Mouse (Mus musculus) kidney, embryonic 15.5 days (tissue): ENCODE data around the gene Tap1. TPM values are rescaled to one million over a fixed set of nuclear protein-coding genes. Genes with fewer than 3 reads are reported as not detected.
A peak's percentile ranks its signal among the peaks of the same experiment; 100 is the strongest.
"Not testable (repeated sequence)": the region's sequence is repeated elsewhere in the genome, so short reads cannot be mapped to it uniquely, and the experiment has no call there.

ENCODE experiments used
- ATAC-seq: fragments of 200-750 bp; cut with Nextera tagmentation; replicated peaks from 2 replicates; pipeline ENCODE4 v1.8.0; 2017; ENCODE audit warnings: moderate TSS enrichment; ENCODE audit not compliant: low FRiP score
- H3K27ac ChIP-seq: fragments of 300-500 bp; sonication (generic); 2 replicates; pipeline ENCODE4 v1.5.1; 2015; ENCODE audit warnings: mild to moderate bottlenecking, inconsistent platforms
- H3K27me3 ChIP-seq: fragments of 300-500 bp; sonication (generic); 2 replicates; pipeline ENCODE4 v1.6.1; 2015; ENCODE audit warnings: inconsistent platforms
- H3K36me3 ChIP-seq: fragments of 300-500 bp; sonication (generic); 2 replicates; pipeline ENCODE4 v1.6.1; 2015; ENCODE audit warnings: inconsistent platforms
- H3K4me1 ChIP-seq: fragments of 300-500 bp; sonication (generic); 2 replicates; pipeline ENCODE4 v1.6.1; 2015; ENCODE audit warnings: inconsistent platforms
- H3K4me2 ChIP-seq: fragments of 300-500 bp; sonication (generic); 2 replicates; pipeline ENCODE4 v1.6.1; 2015; ENCODE audit warnings: moderate library complexity, mild to moderate bottlenecking, inconsistent platforms
- H3K4me3 ChIP-seq: fragments of 300-500 bp; sonication (generic); replicated peaks from 2 replicates; pipeline ENCODE4 v1.5.1; 2015; ENCODE audit warnings: mild to moderate bottlenecking, inconsistent platforms
- H3K9ac ChIP-seq: fragments of 300-500 bp; sonication (generic); 2 replicates; pipeline ENCODE4 v1.6.1; 2015; ENCODE audit warnings: mild to moderate bottlenecking, inconsistent platforms
- H3K9me3 ChIP-seq: fragments of 300-500 bp; sonication (generic); replicated peaks from 2 replicates; pipeline ENCODE4 v1.6.1; 2016; ENCODE audit warnings: inconsistent platforms
- WGBS: fragments of 180-500 bp; shearing (Covaris S2); methylation state at CpG from one replicate; pipeline ENCODE4 v1.1.7; 2015; ENCODE audit warnings: mixed read lengths; 5-methylcytosine and 5-hydroxymethylcytosine counted together
- polyA plus RNA-seq: library from polyadenylated mRNA; unstranded; fragments of >200 nt; fragmentation: Nextera tagmentation; extraction: Ambion mirVana; gene quantifications from 2 replicates; pipeline ENCODE4 v1.2.1, GENCODE M21; 2015

Gene Tap1
- polyA plus RNA-seq, 1 experiment from 2014 or later: 3.5 TPM

- H3K27me3 ChIP-seq: peaks cover 83% of the 10 kb centered on the region
These were observed 20.5 kb downstream of the Tap1 start for GRCm38 (mm10) chr17:34207866-34208265.

GRCm38 (mm10) chr17:34208421-34208820 is 21.1 kb downstream of the Tap1 start:
- Histone ChIP-seq H3K27me3 (peaks cover 83% of the 10 kb centered on the region), H3K9ac (no peak overlapping the region), H3K4me1 (peaks cover 16% of the 10 kb centered on the region), H3K36me3 (no peaks in the 10 kb centered on the region), H3K4me2 (no peak overlapping the region), H3K4me3 (no peak overlapping the region), H3K9me3 (no peaks in the 10 kb centered on the region), H3K27ac (no peak overlapping the region)
- no peak for ATAC-seq
- 24% methylated on average over 8 of the region's 10 CpGs for WGBS

More at GRCm38 (mm10) chr17:34207866-34208265, 20.5 kb downstream of the Tap1 start:
- H3K4me1 ChIP-seq: peaks cover 16% of the 10 kb centered on the region
- 94% methylated on average over 9 of the region's 9 CpGs for WGBS
- H3K4me2 ChIP-seq: no peak overlapping the region
- no peak for ATAC-seq
- H3K9me3 ChIP-seq: no peaks in the 10 kb centered on the region
- no peak overlapping the region for H3K4me3 ChIP-seq
- no peak overlapping the region for H3K27ac ChIP-seq
- H3K9ac ChIP-seq: no peak overlapping the region
- no peaks in the 10 kb centered on the region for H3K36me3 ChIP-seq

- H3K4me2 ChIP-seq: no peak overlapping the region
- peaks cover 91% of the 10 kb centered on the region for H3K27me3 ChIP-seq
- H3K36me3 ChIP-seq: no peaks in the 10 kb centered on the region
- no peak overlapping the region for H3K9ac ChIP-seq
- H3K9me3 ChIP-seq: no peaks in the 10 kb centered on the region
- ATAC-seq: no peak
- peaks cover 20% of the 10 kb centered on the region for H3K4me1 ChIP-seq
- WGBS: 54% methylated on average over 3 of the region's 3 CpGs
- H3K4me3 ChIP-seq: no peak overlapping the region
- H3K27ac ChIP-seq: no peak overlapping the region
These were observed 22.3 kb downstream of the Tap1 start for GRCm38 (mm10) chr17:34209680-34210079.

GRCm38 (mm10) chr17:34210599-34210998 is 23.2 kb downstream of the Tap1 start:
- Histone ChIP-seq H3K27me3 (peaks cover 88% of the 10 kb centered on the region), H3K36me3 (no peaks in the 10 kb centered on the region), H3K9me3 (no peaks in the 10 kb centered on the region), H3K27ac (no peak overlapping the region), H3K9ac (no peak overlapping the region), H3K4me3 (no peak overlapping the region), H3K4me1 (peaks cover 12% of the 10 kb centered on the region; the same call in 1 of the 2 replicates), H3K4me2 (no peak overlapping the region)
- WGBS: 72% methylated on average over 3 of the region's 3 CpGs
- no peak for ATAC-seq

GRCm38 (mm10) chr17:34211746-34212365 is 24.5 kb downstream of the Tap1 start:
- Histone ChIP-seq H3K27me3 (peaks cover 84% of the 10 kb centered on the region), H3K4me3 (no peak overlapping the region), H3K9ac (no peak overlapping the region), H3K9me3 (no peaks in the 10 kb centered on the region), H3K27ac (no peak overlapping the region), H3K4me1 (0 out of 2 replicates have a peak, but pooled peaks cover 10% of the 10 kb centered on the region), H3K4me2 (no peak overlapping the region), H3K36me3 (no peaks in the 10 kb centered on the region)
- no peak for ATAC-seq
- 20% methylated on average over 23 of the region's 23 CpGs for WGBS

- 42% methylated on average over 21 of the region's 21 CpGs for WGBS
- H3K36me3 ChIP-seq: no peaks in the 10 kb centered on the region
- 0 out of 2 replicates have a peak, but pooled peaks cover 10% of the 10 kb centered on the region for H3K4me1 ChIP-seq
- peaks cover 73% of the 10 kb centered on the region for H3K27me3 ChIP-seq
- no peak for ATAC-seq
- no peak overlapping the region for H3K9ac ChIP-seq
- no peak overlapping the region for H3K4me3 ChIP-seq
- H3K27ac ChIP-seq: no peak overlapping the region
- peak overlapping the region; percentile 33 for H3K4me2 ChIP-seq
- H3K9me3 ChIP-seq: no peaks in the 10 kb centered on the region
These were observed 26.6 kb downstream of the Tap1 start for GRCm38 (mm10) chr17:34213936-34214335.

GRCm38 (mm10) chr17:34215176-34215575 is 27.8 kb downstream of the Tap1 start:
- H3K4me3 ChIP-seq: no peak overlapping the region
- H3K27me3 ChIP-seq: peaks cover 60% of the 10 kb centered on the region
- no peak overlapping the region for H3K9ac ChIP-seq
- WGBS: 88% methylated on average over 12 of the region's 12 CpGs
- no peak overlapping the region for H3K4me2 ChIP-seq
- no peak overlapping the region for H3K27ac ChIP-seq
- no peak for ATAC-seq
- 0 out of 2 replicates have a peak, but pooled peaks cover 10% of the 10 kb centered on the region for H3K4me1 ChIP-seq
- no peaks in the 10 kb centered on the region for H3K9me3 ChIP-seq
- H3K36me3 ChIP-seq: no peaks in the 10 kb centered on the region

- H3K9me3 ChIP-seq: no peaks in the 10 kb centered on the region
- no peak overlapping the region for H3K9ac ChIP-seq
- no peak for ATAC-seq
- no peak overlapping the region for H3K4me2 ChIP-seq
- H3K4me3 ChIP-seq: no peak overlapping the region
- WGBS: 87% methylated on average over 8 of the region's 8 CpGs
- H3K36me3 ChIP-seq: no peaks in the 10 kb centered on the region
- peaks cover 38% of the 10 kb centered on the region for H3K27me3 ChIP-seq
- H3K4me1 ChIP-seq: 0 out of 2 replicates have a peak, but pooled peaks cover 5% of the 10 kb centered on the region
- no peak overlapping the region for H3K27ac ChIP-seq
These were observed 30.0 kb downstream of the Tap1 start for GRCm38 (mm10) chr17:34217216-34217928.

GRCm38 (mm10) chr17:34217986-34218385 is 30.6 kb downstream of the Tap1 start:
- Histone ChIP-seq H3K9me3 (no peaks in the 10 kb centered on the region), H3K27me3 (peaks cover 32% of the 10 kb centered on the region), H3K4me2 (no peak overlapping the region), H3K4me3 (no peak overlapping the region), H3K36me3 (no peaks in the 10 kb centered on the region), H3K27ac (no peak overlapping the region), H3K4me1 (0 out of 2 replicates have a peak, but pooled peaks cover 5% of the 10 kb centered on the region), H3K9ac (no peak overlapping the region)
- ATAC-seq: no peak
- 89% methylated on average over 5 of the region's 5 CpGs for WGBS

- H3K4me3 ChIP-seq: no peak overlapping the region
These were observed 31.3 kb downstream of the Tap1 start for GRCm38 (mm10) chr17:34218675-34219074.

GRCm38 (mm10) chr17:34219096-34219495 is 31.7 kb downstream of the Tap1 start:
- ATAC-seq, H3K27ac ChIP-seq: not testable (repeated sequence)
- 86% methylated on average over 9 of the region's 11 CpGs for WGBS

More at GRCm38 (mm10) chr17:34218675-34219074, 31.3 kb downstream of the Tap1 start:
- H3K36me3 ChIP-seq: no peaks in the 10 kb centered on the region
- no peak overlapping the region for H3K27ac ChIP-seq
- H3K9me3 ChIP-seq: no peaks in the 10 kb centered on the region
- H3K4me2 ChIP-seq: no peak overlapping the region
- 81% methylated on average over 11 of the region's 11 CpGs for WGBS
- no peak overlapping the region for H3K9ac ChIP-seq
- 0 out of 2 replicates have a peak, but pooled peaks cover 5% of the 10 kb centered on the region for H3K4me1 ChIP-seq
- ATAC-seq: no peak
- peaks cover 25% of the 10 kb centered on the region for H3K27me3 ChIP-seq

GRCm38 (mm10) chr17:34219801-34220200 is 32.4 kb downstream of the Tap1 start:
- H3K9ac ChIP-seq, H3K27ac ChIP-seq, H3K36me3 ChIP-seq, ATAC-seq, H3K9me3 ChIP-seq, H3K4me2 ChIP-seq, H3K4me3 ChIP-seq, H3K4me1 ChIP-seq: not testable (repeated sequence)
- H3K27me3 ChIP-seq: peaks cover 14% of the 10 kb centered on the region; the same call in 1 of the 2 replicates
- WGBS: 99% methylated on average over 6 of the region's 7 CpGs

More at GRCm38 (mm10) chr17:34219096-34219495, 31.7 kb downstream of the Tap1 start:
- not testable (repeated sequence) for H3K4me3 ChIP-seq, H3K4me2 ChIP-seq, H3K4me1 ChIP-seq, H3K9ac ChIP-seq, H3K36me3 ChIP-seq, H3K9me3 ChIP-seq
- peaks cover 21% of the 10 kb centered on the region for H3K27me3 ChIP-seq
